Mouse (Mus musculus) stomach, embryonic 14.5 days (tissue): ENCODE data around the gene Stra6l. TPM values are rescaled to one million over a fixed set of nuclear protein-coding genes. Genes with fewer than 3 reads are reported as not detected.
A peak's percentile ranks its signal among the peaks of the same experiment; 100 is the strongest.

Source experiments
- ATAC-seq: fragments of 200-750 bp; cut with Nextera tagmentation; 2 replicates; pipeline ENCODE4 v1.8.0; 2017; ENCODE audit warnings: low read depth, moderate TSS enrichment; ENCODE audit not compliant: insufficient number of reproducible peaks, insufficient read depth, low FRiP score
- H3K27ac ChIP-seq: fragments of 300-500 bp; sonication (generic); 2 replicates; pipeline ENCODE4 v1.5.1; 2014; ENCODE audit warnings: mild to moderate bottlenecking, low read length, moderate library complexity, mixed read lengths
- H3K27me3 ChIP-seq: fragments of 300-500 bp; sonication (generic); 2 replicates; pipeline ENCODE4 v1.6.1; 2014; ENCODE audit warnings: low read length, control low read depth, mixed read lengths; ENCODE audit not compliant: control insufficient read depth, insufficient read depth
- H3K36me3 ChIP-seq: fragments of 300-500 bp; sonication (generic); 2 replicates; pipeline ENCODE4 v1.6.1; 2014; ENCODE audit warnings: mild to moderate bottlenecking, control low read depth, low read length, moderate library complexity, mixed read lengths; ENCODE audit not compliant: control insufficient read depth, insufficient read depth
- H3K4me1 ChIP-seq: fragments of 300-500 bp; sonication (generic); 2 replicates; pipeline ENCODE4 v1.6.1; 2014; ENCODE audit warnings: low read length, control low read depth, mixed read lengths; ENCODE audit not compliant: control insufficient read depth, insufficient read depth
- H3K4me2 ChIP-seq: fragments of 300-500 bp; sonication (generic); replicated peaks from 2 replicates; pipeline ENCODE4 v1.6.1; 2014; ENCODE audit warnings: low read depth, low read length, control low read depth
- H3K4me3 ChIP-seq: fragments of 300-500 bp; sonication (generic); 2 replicates; pipeline ENCODE4 v1.5.1; 2014; ENCODE audit warnings: low read depth, low read length, control low read depth
- H3K9ac ChIP-seq: fragments of 300-500 bp; sonication (generic); replicated peaks from 2 replicates; pipeline ENCODE4 v1.6.1; 2014; ENCODE audit warnings: low read depth, mild to moderate bottlenecking, control low read depth, low read length, moderate library complexity, mixed read lengths
- H3K9me3 ChIP-seq: fragments of 300-500 bp; sonication (generic); 2 replicates; pipeline ENCODE4 v1.6.1; 2016; ENCODE audit warnings: low read depth, low read length, control low read depth; ENCODE audit not compliant: control insufficient read depth
- WGBS: fragments of 180-500 bp; shearing (Covaris S2); extraction: QIAGEN DNeasy Blood & Tissue Kit; methylation state at CpG from one replicate; pipeline ENCODE4 v1.1.7; 2014; 5-methylcytosine and 5-hydroxymethylcytosine counted together
- polyA plus RNA-seq: library from polyadenylated mRNA; unstranded; fragments of >200 nt; fragmentation: Nextera tagmentation; extraction: Ambion mirVana; gene quantifications from 2 replicates; pipeline ENCODE4 v1.2.1, GENCODE M21; 2014

Gene Stra6l
- polyA plus RNA-seq = 0.11 and 0.12 TPM in 2 replicates

- H3K4me3 ChIP-seq = no peak within 1 kb of the TSS
- no peak within 1 kb of the TSS for H3K27ac ChIP-seq
- H3K27me3 ChIP-seq = no peaks in the 10 kb centered on the region
- no peaks in the 10 kb centered on the region for H3K4me1 ChIP-seq
- ATAC-seq = no peak
- H3K4me2 ChIP-seq = no peak within 1 kb of the TSS
- no peaks in the 10 kb centered on the region for H3K36me3 ChIP-seq
- no peaks in the 10 kb centered on the region for H3K9me3 ChIP-seq
- WGBS = 42% methylated on average over 10 of the region's 10 CpGs
- H3K9ac ChIP-seq = no peak within 1 kb of the TSS
These were observed at the start of gene Stra6l for GRCm38 (mm10) chr4:45848109-45848824. TSS of gene Stra6l (plus strand) at chr4:45848664.

DNA sequence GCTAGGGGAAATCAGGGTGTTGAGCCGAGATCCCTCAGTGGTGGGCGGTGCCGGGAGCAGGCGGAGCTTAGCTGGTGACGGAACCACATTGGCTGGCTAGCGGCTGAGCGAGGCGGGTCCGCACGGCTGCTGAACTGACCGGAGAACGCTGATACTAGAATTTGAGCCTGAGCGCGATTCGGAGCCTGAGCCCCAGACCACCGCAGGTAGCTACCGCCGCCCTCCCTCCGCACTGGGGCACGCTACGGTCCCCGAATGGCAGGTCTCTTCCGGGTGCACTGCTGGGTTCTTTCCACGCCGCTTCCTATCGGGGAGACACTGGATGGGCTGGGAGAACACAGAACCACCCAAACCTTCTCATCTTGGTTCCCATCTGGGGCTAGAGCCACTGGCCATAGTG lies 49.5 kb upstream of the Stra6l start, which contains the start of gene Aldh1b1:
Gene Aldh1b1 (plus strand): TSS at position 59 of the 400 bp plus-strand sequence.
- peak; percentile 80 for ATAC-seq

DNA sequence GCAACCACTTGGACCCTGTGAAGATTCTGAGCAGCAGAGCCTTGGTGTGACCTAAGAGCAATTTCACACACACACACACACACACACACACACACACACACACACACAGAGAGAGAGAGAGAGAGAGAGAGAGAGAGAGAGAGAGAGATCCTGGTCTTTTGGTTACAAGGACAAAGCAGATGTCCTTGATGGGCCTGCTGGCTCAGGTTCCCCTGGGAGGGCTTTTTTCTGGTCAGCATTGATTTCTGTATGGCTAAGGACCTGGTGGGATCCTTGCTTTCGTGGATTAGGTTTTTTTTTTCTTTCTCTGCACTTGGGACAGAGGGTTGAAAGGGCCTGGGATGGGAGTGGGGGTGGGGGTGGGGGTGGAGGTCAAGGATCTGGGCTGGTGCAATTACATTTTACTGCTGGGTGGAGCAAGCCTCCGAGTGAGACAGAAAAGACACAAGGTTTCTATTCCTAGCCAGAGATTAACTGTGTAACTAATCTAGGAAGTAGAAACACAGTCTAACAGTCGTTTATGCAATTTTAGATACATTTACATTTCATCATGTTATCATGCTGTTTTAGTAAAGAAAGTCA lies 48.4 kb upstream of the Stra6l start:
- WGBS = 34% methylated on average over 3 of the region's 3 CpGs
- Histone ChIP-seq H3K4me3 (no peak overlapping the region), H3K27ac (no peak overlapping the region)

More for the DNA sequence above, 49.5 kb upstream of the Stra6l start, which contains the start of gene Aldh1b1:
- Histone ChIP-seq H3K4me3 (peak within 1 kb of the TSS; percentile 30), H3K27ac (no peak within 1 kb of the TSS), H3K9ac (no peak within 1 kb of the TSS; the same call in 1 of the 2 replicates), H3K36me3 (peaks cover 3% of the 10 kb centered on the region; the same call in 1 of the 2 replicates), H3K27me3 (no peaks in the 10 kb centered on the region), H3K4me2 (peak within 1 kb of the TSS; percentile 41), H3K9me3 (no peaks in the 10 kb centered on the region), H3K4me1 (peaks cover 15% of the 10 kb centered on the region; the same call in 1 of the 2 replicates)
- WGBS = under 1% methylated on average over 26 of the region's 26 CpGs

DNA sequence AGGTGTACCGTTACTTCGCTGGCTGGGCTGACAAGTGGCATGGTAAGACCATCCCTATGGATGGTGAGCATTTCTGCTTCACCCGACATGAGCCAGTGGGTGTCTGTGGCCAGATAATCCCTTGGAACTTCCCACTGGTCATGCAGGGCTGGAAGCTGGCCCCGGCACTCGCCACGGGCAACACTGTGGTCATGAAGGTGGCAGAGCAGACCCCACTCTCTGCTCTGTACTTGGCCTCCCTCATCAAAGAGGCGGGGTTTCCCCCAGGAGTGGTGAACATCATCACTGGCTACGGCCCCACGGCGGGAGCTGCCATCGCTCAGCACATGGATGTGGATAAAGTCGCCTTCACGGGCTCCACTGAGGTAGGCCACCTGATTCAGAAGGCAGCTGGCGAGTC lies 45.6 kb upstream of the Stra6l start:
- no peaks in the 10 kb centered on the region for H3K9me3 ChIP-seq
- H3K27ac ChIP-seq = no peak overlapping the region
- 94% methylated on average over 14 of the region's 14 CpGs for WGBS
- no peak for ATAC-seq
- 0 out of 2 replicates have a peak, but pooled peaks cover 10% of the 10 kb centered on the region for H3K4me1 ChIP-seq
- peaks cover 3% of the 10 kb centered on the region; the same call in 1 of the 2 replicates for H3K36me3 ChIP-seq
- no peak overlapping the region for H3K9ac ChIP-seq
- H3K27me3 ChIP-seq = no peaks in the 10 kb centered on the region
- H3K4me2 ChIP-seq = no peak overlapping the region
- no peak overlapping the region for H3K4me3 ChIP-seq

More for the DNA sequence above, 48.4 kb upstream of the Stra6l start:
- no peak overlapping the region for H3K9ac ChIP-seq
- H3K4me2 ChIP-seq = peak overlapping the region; percentile 41; the same call in 1 of the 2 replicates
- H3K36me3 ChIP-seq = peaks cover 3% of the 10 kb centered on the region; the same call in 1 of the 2 replicates
- peaks cover 15% of the 10 kb centered on the region; the same call in 1 of the 2 replicates for H3K4me1 ChIP-seq
- no peaks in the 10 kb centered on the region for H3K27me3 ChIP-seq
- no peaks in the 10 kb centered on the region for H3K9me3 ChIP-seq
- no peak for ATAC-seq

GRCm38 (mm10) chr4:45808034-45808433 lies 40.4 kb upstream of the Stra6l start:
- Histone ChIP-seq H3K4me2 (no peak overlapping the region), H3K36me3 (no peaks in the 10 kb centered on the region), H3K9me3 (no peaks in the 10 kb centered on the region), H3K27me3 (no peaks in the 10 kb centered on the region), H3K27ac (no peak overlapping the region), H3K4me3 (no peak overlapping the region), H3K4me1 (no peaks in the 10 kb centered on the region), H3K9ac (no peak overlapping the region)
- no peak for ATAC-seq
- WGBS = 59% methylated on average over 7 of the region's 7 CpGs

DNA sequence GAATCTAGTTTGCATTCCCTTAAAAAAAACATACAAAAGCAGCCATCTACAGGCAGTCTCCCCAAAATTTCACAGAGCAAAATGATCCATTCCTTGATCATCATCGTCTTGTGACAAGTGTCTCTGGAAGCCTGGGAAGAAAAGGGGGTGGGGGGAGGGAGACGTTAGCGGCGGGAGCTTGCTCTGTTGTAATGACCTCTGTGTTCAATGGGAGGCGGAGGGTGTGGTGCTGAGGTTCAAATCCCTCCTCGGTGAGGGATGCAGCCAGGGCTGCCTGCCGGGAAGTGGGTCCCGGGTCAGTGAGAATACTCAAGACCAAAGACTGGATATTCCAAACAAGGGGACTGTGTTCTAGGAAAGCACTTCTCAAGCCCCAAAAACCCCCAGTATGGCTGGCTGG lies 37.2 kb upstream of the Stra6l start:
- Histone ChIP-seq H3K27me3 (no peaks in the 10 kb centered on the region), H3K4me1 (no peaks in the 10 kb centered on the region), H3K36me3 (no peaks in the 10 kb centered on the region), H3K9me3 (no peaks in the 10 kb centered on the region), H3K27ac (no peak overlapping the region), H3K4me2 (no peak overlapping the region), H3K9ac (no peak overlapping the region), H3K4me3 (no peak overlapping the region)
- 25% methylated on average over 8 of the region's 8 CpGs for WGBS
- ATAC-seq = no peak

DNA sequence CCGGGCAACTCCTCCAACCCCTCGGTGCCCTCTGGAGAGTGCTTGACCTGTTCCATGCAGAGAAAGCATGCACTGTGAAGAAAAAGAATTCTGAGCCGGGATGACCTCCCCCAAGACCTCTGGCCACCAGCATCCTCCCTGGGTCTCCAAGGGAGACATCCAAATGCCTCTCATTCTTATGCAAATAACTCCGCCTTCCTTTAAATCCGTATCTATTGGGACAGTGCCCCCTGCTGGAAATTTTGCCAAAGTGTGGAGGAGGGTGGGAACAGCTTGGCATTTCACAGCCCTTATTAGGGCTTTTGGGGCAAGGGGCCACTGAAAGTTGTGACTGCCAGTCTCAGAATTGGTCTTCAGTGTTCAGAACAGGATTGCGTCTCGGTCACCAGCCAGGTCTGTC lies 32.9 kb upstream of the Stra6l start:
- H3K36me3 ChIP-seq = no peaks in the 10 kb centered on the region
- H3K27ac ChIP-seq = no peak overlapping the region
- 54% methylated on average over 7 of the region's 7 CpGs for WGBS
- no peaks in the 10 kb centered on the region for H3K27me3 ChIP-seq
- no peak overlapping the region for H3K4me2 ChIP-seq
- ATAC-seq = no peak
- no peak overlapping the region for H3K4me3 ChIP-seq
- peaks cover 14% of the 10 kb centered on the region; the same call in 1 of the 2 replicates for H3K4me1 ChIP-seq
- H3K9me3 ChIP-seq = no peaks in the 10 kb centered on the region
- no peak overlapping the region for H3K9ac ChIP-seq

- Histone ChIP-seq H3K4me1 (peaks cover 14% of the 10 kb centered on the region; the same call in 1 of the 2 replicates), H3K27ac (peak overlapping the region; percentile 11; the same call in 1 of the 2 replicates), H3K27me3 (peaks cover under 1% of the 10 kb centered on the region; the same call in 1 of the 2 replicates), H3K4me3 (no peak overlapping the region; the same call in 1 of the 2 replicates), H3K4me2 (peak overlapping the region; percentile 42), H3K9ac (no peak overlapping the region), H3K9me3 (no peaks in the 10 kb centered on the region), H3K36me3 (no peaks in the 10 kb centered on the region)
- 29% methylated on average over 4 of the region's 4 CpGs for WGBS
- ATAC-seq = no peak
These were observed 29.7 kb upstream of the Stra6l start for GRCm38 (mm10) chr4:45818814-45819207.
